Mouse (Mus musculus): ENCODE results near the gene B9d1.

B9d1 gene

DNA sequence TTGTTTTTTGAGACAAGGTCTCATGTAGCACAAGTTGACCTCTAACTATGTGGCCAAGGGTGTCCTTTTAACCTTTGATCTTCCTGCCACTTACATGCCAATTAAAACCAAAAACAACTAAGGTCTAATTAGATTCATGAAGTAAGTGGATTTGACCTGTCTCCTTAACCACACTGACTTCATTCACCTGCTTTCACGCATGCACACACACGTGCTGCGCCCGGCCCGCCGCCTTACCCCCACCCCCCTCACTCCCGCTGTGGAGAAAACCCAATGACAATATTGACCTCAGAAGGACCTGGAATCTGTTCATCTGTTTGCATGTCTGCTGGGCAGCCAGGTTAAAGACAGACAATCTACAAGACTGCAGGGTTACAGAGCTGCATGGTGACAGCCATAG is 35.7 kb downstream of the B9d1 start:
- DNase-seq (ENCODE audit: low read depth, low spot score), result no peak

DNA sequence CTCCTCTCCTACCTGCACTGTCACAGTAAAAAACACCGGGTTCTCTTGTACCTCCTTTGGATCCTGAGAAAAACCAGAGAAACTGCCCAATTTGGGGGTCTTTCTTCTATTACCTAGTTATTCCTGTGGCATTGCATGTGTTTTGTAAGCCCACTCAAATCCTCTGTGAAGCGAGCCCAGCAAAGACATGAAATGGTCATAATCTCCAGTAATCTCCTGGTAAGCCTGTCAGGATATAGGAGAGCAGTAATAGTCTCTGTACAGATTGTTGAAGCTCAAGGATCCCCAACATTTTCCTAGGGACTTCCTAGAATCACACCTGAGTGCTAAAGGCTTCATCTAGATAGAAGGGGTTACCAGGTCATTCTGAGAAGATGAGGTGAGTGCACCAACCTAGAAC is 36.2 kb downstream of the B9d1 start:
- DNase-seq (ENCODE audit: low read depth, low spot score), result no peak

DNA sequence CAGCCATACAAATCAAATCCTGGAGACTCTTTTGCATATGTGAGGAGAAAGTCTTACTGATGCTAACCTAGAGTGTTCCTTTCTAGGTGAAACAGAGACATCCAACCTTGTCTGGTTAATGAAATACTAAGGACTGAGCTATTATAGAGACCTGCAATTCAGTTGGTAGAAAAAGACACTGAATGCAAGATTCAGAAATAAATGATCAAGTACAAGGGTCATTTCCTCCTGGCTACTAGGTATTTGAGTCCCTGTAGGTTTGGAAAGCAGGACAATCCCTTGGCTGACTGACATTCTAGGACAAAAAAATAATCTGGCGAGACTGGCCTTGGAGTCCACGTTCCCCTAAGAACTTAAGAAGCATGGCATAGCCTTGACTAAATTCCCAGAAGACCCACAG is 40.6 kb downstream of the B9d1 start:
- no peak for DNase-seq (ENCODE audit: low read depth, low spot score)

DNA sequence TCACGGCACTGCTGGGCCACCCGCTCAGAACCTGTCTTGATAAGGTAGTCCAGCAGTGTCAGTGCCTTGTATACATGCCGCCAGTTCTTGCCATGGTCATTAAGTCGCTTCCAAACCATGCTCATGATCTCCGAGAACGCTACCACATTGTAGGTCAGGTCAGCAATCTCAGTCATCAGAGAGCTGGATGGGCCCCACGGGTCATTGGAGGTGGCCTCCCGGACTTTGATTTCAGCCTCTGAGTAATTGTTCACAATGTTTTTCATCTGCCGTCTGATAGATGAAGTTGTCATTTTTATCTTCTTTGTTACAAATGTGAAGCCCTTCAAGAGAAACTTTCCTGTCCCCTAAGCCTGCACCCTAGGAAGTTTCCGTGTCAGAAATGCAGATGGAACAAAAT is 41.5 kb downstream of the B9d1 start:
- no peak for DNase-seq (ENCODE audit: low read depth, low spot score)

DNA sequence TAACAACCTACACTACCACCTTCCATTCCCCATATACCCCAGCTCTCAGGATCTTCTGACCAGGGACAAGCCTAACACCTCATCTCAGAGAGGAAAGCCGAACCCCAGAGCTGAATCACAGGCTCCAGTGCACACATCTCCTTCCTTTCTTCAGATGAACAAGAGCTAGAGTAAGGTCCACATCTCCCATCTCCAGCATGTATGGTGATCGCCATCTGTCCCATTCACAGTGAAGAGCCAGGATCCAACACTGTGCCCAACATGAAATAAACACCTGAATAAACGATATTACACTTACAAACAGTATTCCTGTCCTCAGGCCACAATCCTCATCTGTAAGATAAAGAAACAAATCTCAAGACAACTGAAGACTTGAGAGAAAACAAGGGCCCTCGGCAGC is 42.8 kb downstream of the B9d1 start:
- DNase-seq (ENCODE audit: low read depth, low spot score), result no peak

DNA sequence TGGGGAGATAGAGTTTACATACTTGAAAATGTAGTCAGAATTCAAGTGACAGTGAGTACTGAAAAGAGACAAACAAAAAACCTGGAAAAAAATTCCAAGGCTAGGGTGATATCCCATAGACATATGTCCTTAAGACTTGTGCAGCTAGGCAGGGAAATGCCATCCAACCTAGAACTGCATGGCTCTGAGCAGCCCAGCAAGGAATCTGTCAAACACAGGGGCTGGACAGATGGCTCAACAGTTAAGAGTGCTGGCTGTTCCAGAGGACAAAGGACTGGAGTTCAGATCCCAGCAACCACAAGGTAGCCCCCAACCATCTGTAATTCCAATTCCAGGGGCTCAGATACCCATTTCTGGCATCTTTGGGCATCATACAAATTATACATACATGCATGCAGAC is 45.7 kb downstream of the B9d1 start:
- no peak for DNase-seq (ENCODE audit: low read depth, low spot score)

DNA sequence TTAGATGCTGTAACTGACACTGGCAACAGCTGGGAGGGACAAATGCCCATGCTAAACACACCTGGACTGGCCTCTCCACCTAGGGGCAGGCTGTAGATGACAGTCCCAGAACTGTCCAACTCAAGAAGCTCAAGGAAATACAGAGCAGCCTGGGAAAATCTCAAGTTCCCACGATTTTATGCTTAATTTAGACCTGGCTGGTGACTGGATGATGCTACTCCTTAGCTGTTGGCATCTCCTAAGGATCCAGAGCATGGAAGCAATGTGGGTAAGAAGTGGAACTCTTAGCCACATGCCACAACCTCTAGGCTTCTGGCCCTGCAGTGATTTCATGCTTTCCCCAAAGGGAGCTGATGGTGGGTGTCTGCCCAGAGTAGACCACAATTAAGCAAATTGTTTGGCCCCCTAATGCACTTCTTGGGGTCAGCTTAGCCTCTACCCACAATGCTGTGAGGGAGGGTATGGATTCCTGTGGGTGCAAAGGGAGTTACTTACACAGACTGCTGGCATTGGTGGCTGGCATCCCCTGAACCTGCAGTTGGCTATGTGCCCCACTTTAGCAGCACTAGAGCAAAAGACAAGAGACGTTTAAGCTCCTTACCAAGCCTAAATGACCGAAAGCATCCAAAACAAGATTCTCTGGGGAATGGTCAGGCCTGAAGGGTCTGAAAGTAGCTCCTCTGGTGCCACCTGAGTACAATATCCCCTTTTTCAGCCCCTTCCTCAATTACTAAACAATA is 48.2 kb downstream of the B9d1 start:
- DNase-seq (ENCODE audit: low read depth, low spot score), result no peak

DNA sequence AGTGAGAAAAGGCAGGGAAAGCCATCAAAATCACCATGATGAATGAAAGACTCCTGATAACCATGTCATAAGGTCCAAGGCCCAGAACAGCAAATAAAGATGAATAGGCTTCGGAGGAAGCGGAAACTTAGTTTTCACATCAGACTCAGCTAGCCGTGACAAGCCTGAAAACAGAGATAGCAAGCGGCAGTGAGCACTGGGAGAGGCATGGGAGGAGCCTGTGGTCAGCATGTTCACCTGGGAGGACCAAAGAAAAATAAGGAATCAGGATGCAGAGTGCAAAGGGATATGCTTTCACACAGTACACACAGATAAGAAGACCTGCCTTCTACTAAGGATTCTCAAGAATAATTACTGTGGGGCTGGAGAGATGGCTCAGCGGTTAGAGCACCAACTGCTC is 54.6 kb downstream of the B9d1 start:
- no peak for DNase-seq (ENCODE audit: low read depth, low spot score)

DNA sequence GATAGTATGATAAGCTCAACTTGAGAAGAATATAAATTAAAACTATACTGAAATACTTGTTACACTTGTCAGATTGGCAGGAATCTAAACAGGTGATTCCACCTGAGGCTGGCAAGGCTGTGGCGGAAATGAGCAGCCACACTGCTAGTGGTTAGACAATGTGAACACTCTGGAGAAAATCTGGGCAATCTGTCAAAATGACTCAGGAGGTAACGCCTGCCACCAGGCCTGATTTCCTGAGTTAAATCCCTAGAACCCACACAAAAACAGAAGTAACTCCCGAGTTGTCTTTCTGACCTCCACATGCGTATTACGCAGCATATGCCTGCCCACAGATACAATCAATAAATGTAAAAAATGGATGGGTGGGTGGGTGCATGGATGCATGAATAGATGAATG is 57.5 kb downstream of the B9d1 start:
- no peak for DNase-seq (ENCODE audit: low read depth, low spot score)
